Mouse (Mus musculus): ENCODE data around the gene Pygb.

The Pygb gene

DNA sequence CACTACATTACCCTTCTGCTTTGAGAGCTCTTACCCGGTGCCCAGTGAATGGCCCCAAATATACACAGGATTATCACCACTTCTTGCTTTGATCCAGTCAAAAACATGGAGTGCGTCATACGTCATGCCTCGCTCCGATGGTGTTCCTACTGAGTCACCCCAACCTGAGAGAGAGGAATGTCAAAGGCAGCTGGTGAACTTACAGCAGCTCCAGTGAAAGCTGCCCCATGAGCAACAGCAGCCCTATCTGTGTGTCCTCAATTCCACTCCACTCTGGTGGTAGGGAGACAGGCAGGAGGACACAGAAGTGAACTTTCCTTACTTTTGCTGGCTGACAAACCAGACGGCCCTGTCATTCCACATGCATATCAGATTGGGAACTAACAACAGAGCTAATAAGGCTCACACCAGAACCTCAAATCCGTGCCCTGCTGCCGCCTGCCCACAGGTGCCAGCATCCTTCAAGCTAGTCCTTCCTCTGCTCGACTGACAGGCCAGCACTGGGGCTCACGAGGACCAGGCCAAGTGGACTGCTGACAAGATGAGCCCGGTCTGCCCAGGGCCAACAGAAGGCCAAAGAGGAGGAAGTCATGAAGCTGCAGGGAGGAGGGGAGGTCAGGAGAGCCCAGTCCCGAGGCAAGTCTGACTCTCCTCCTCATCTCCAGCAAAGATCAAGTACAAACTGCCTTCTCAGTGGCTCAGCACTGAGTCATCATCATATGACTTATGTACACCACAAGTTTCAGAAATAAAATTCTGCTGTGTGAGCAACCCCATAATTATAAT is 53.3 kb downstream of the Pygb start:
- no peak for DNase-seq (ENCODE audit: low spot score in 2 of 2)

DNA sequence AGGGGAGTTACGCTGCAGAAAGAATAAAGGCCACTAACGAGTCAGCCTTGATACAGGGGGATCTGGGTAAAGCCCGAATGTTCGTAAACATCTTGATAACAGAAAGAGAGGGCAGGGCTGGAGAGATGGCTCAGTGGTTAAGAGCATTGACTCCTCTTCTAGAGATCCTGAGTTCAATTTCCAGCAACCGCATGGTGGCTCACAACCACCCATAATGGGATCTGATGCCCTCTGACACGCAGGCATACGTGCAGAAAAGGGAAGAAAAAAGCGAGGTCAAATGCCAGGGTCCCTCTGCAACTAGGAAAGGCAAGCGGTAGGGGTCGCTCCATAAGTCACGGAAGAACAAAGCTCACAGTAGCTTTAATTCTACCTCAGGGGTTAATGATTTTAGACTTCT is 54.6 kb downstream of the Pygb start:
- DNase-seq (ENCODE audit: low spot score in 2 of 2): no peak

DNA sequence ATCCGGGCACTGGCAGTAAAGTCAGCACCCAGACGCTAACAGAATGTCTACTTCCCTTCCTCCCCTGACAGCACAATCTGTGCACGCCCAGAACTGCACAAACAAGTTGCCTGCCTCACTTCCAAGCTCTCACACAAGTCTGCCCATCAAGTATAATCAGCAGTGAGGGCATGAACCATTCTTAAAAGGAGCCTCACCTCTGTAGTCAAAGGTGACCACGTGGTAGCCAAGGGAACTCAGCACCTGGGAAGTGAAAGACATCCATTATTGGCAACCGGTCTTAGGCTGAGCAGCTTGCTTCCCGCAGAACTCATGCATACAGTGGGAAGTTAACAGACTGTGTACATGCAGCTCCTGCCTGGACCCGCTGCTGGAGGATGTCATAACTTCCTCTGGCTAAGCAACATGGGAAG is 55.5 kb downstream of the Pygb start:
- DNase-seq (ENCODE audit: low spot score in 2 of 2): no peak

DNA sequence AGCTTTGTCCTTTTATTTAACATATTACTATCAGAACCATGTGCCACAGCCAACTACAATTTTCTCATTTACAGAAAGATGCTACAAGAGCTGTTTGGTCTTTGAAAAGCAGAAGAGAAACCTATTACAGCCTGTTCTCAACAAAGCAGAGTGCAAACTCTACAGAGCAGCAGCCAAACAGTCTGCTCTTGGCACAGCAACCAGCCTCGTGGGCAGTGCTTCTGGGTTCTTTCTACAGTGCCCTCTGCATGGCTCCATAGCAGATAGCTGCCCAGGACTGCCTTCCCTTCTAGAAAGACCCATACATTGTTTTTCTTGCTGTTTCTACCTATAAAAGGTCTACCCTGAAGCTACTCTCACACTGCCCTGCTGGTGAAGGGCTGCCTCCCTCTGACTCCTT is 58.3 kb downstream of the Pygb start:
- DNase-seq (ENCODE audit: low spot score in 2 of 2): no peak

DNA sequence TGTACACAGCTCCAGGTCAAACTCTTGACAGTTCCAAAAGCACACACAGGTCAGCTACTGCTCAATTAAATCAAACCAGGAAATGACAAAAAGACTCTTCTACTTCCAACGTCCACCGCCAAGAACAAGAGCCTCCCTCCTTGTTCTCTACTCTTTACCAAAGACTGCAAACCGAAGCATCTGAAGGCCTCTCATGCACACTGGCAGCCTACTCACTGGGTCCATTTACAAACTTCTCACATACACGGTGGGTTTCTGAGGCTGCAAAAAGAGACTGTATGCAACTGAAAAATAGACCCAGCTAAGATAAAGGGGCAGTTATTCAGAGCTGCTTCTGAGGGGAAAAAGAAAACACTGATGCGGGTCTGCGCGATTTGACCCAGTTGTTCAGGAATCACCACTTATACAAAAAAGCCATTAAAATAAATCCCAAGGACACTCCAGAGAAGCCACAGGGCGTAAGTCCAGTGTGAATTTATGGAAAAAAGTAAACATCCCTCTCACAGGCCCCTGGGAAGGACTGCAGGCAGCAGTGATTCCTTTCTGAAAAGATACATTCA is 61.0 kb downstream of the Pygb start:
- no peak for DNase-seq (ENCODE audit: low spot score in 2 of 2)

DNA sequence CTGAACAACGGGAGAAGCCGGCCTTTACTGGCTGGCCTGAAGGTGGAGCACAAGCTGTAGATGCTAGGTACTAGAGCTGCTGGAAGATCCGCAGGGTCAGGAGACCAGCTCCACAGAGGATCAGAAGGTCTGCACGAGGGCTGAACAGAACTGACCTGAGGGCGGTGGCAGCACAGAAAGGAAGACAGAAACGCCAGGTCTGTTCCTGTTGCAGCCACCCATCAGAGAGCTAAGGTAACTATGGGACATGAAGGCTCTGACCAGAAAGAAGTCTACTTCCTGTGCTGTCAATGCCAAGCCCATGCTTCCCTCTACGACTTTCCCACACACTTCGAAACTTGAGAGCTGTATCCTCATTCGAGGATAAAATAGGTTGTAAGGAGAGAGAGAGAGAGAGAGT is 64.7 kb downstream of the Pygb start:
- no peak for DNase-seq (ENCODE audit: low spot score in 2 of 2)

DNA sequence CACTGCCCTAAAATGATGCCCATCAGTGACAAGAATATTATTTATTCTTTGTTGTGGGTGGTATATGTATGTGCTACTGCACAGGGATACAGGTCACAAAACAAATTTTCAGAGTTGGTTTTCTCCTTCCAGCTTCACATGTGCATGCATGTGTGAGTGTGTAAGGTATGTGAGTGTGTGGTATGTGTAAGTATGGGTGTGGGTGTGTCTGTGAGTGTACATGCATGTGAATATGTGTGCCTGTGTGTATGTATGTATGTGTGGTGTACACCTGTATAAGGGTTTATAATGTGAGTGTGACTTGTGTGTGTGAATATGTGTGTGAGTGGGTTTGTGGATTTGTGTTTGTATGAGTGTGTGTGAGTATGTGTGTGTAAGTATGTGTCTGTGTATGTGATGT is 68.7 kb downstream of the Pygb start:
- no peak for DNase-seq (ENCODE audit: low spot score in 2 of 2)

DNA sequence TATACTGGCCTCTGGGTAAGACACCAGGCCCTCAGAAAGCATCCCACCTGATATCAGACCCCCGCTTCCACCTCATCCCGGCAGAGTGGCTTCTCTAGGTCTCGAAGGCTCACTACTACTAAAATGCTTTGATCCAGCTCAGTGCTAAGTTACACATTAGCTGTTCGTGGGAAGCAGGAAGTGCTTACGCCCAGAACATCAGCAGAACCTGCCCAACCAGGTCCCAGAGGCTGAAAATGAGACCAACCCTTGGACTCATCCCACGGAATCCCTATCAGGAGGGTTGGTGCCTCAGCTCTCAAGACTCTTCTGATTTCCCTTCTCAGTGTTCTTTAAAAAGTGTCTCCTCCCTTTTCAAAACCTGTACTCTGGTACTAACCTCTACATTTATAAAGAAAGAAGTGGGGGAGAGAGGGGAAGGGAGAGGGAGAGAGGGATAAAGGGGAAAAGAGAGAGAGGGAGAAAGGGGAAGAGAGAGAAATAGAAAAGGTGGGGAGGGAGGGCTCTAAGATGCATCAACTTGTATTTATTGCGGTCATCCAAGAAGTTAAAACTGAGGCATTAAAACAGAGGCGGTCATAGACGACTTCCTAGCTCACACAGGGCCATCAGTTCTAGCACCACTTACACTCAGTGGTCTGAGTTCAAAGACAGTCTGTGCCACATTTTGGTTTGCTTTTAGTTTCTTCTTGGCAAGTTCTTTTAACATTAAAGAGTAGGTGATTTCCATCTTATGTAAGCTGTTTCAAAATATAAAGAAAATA is 72.4 kb downstream of the Pygb start:
- no peak for DNase-seq (ENCODE audit: low spot score in 2 of 2)

DNA sequence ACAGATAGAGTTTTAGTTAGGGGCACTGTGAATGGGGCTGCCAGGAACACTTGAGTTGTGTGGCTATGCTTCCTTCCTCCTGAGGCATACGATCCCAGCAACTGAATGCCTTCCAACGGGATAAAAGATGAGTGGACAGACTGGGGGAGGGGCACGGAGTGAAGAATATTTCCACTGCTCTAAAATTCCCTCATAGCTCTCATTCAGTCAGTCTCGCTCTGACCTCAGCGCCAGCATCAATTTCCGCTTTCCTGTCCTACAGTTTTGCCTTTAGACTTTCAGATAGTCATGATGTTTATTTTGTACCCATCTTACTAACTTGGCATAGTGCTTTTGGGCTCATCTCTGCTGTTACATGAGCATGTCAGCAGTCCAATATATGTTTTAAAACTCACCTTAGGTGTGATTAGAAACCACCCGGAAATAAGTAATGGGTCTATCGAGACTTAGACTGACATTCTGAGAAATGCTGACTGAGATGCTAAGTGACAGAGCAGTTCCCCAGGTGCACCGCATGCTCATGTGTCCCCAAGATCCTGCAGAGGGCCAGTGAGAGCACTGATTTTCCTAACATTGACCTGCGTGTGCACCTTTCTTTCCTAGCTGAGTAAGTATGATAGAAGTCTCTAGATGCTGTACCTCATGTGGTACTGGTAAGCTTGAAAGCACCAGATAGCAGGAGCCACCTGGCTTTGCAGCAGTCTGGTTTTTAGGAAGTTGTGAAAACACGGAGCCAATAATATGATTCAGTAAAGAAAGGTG is 73.4 kb downstream of the Pygb start:
- DNase-seq (ENCODE audit: low spot score in 2 of 2): no peak

DNA sequence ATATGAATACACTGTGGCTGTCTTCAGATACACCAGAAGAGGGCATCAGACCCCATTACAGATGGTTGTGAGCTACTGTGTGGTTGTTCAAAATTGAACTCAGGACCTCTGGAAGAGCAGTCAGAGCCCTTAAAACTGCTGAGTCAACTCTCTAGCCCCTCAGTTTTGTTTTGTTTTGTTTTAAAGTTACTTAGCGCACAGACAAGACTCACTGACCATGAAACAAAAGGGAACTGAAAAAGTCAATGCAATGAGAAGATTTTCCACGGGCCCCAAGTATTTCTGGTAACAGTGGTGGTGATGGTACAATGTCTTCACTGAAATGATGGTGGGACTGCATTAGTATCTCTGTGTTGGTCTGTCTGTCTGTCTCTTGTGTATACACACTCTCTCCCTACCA is 74.6 kb downstream of the Pygb start:
- DNase-seq (ENCODE audit: low spot score in 2 of 2): no peak

DNA sequence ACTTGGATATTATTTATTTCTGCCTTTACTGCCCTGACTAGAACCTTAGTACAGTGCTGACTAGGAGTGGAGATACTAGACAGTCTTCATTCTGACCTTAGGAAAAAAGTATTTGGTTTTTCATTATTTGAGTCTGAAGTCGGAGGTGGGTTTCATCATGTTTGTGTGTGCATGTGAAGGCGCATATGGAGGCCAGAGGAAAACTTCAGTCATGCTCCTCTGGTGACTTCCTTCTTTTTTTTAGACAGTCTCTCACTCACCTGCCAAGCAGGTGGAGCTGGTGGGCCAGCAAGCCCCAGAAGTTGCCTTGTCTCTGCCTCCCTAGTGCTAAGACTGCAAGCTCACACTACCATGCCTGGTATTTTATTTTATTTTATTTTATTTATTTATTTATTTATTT is 80.5 kb downstream of the Pygb start:
- DNase-seq (ENCODE audit: low spot score in 2 of 2): no peak

DNA sequence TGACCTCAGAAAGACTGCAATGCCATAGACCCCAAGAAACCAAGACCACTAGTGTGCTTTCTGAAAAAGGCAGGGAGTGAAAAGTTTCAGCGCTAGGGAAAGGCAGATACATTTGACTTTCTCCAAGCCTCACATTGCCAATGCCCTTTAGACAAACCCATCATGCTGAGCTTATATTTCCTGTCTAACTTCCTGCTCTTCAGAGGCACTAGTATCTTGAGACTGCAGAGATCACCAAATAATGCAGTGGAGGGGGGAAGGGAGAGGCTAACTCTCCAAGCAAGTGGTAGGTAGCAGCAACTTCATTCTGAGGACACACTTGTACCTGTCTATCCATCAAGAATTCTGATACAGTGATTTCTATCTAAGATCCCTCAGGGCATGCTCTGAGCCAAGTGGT is 82.9 kb downstream of the Pygb start:
- no peak for DNase-seq (ENCODE audit: low spot score in 2 of 2)

DNA sequence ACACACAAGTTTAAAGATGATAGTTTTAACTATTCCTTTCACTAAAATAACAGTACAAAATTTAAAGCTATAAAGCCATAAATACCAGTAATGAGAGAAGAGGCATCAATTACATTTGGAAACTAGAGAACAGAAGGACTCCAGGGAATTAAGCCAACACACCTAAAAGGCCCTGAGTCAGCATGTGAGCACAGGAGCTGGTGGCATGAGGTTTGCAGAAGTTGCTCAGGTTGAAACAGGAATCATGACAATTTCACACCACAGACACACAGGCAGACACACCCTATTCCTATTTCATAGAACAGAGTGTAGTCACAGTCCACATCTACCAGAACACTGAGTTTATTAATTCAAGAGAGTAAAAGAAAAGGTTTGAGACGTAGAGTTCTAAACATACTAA is 88.0 kb downstream of the Pygb start:
- no peak for DNase-seq (ENCODE audit: low spot score in 2 of 2)

DNA sequence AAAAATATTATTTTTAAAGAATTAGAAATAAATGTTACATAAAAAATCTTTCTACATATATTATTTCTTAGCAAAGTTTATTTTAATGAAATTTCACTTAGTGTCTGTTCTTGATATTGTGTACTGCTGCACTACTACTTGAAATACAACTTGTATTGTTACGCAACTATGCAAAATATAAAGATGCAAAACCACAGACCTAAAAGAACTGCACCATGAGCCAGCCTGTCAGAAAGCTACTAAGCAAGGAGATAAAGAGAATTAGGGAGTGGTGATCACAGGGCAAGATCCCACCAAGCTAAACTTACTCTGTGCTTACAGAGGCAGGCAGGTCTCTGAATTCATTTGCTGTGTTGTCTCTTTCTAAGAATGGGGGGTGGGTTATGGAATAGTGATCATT is 88.7 kb downstream of the Pygb start:
- no peak for DNase-seq (ENCODE audit: low spot score in 2 of 2)

DNA sequence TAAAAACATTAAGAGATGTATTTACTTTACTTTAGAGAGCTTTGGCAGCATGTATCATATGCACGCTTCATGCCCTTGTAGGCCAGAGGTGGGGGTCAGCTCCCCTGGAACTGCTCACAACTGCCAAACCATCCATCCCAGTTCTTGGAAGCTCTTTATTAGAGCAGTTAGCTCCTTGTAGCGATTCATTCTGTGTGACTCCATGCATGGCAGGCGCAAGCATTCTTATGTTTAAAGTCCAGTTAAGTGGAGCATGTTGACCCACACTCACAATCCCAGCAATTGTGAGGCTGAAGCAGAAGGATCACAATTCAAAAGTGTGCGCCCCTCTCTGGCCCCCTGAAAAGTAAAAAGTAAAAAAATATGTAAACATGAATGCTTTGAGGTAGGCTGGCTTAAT is 91.0 kb downstream of the Pygb start:
- DNase-seq (ENCODE audit: low spot score in 2 of 2): no peak

All from frontal cortex, postnatal 25 days (tissue).